Mouse (Mus musculus) kidney, adult 9 months (tissue): ENCODE results near the gene Gm3164.
"Not testable (repeated sequence)": the region's sequence is repeated elsewhere in the genome, so short reads cannot be mapped to it uniquely, and the experiment has no call there.

Experiments used
- DNase-seq: peaks from one replicate; pipeline ENCODE4 v3.0.0; 2022

The Gm3164 gene

GRCm38 (mm10) chr14:4414965-4415835 is at the start of gene Gm3164:
Gene Gm3164, plus strand, starts transcription at chr14:4415448.
- not testable (repeated sequence) for DNase-seq

GRCm38 (mm10) chr14:4368991-4369390 is 46.3 kb upstream of the Gm3164 start:
- not testable (repeated sequence) for DNase-seq

- DNase-seq, result not testable (repeated sequence)
Measured at GRCm38 (mm10) chr14:4369691-4370090, 45.6 kb upstream of the Gm3164 start.

GRCm38 (mm10) chr14:4377871-4378270 is 37.4 kb upstream of the Gm3164 start:
- not testable (repeated sequence) for DNase-seq

GRCm38 (mm10) chr14:4385606-4386005 is 29.6 kb upstream of the Gm3164 start:
- not testable (repeated sequence) for DNase-seq

- not testable (repeated sequence) for DNase-seq
Measured at GRCm38 (mm10) chr14:4392841-4393530, 22.3 kb upstream of the Gm3164 start.

GRCm38 (mm10) chr14:4397226-4397625 is 18.0 kb upstream of the Gm3164 start, which contains the start of gene Gm3159:
Gene Gm3159, plus strand, starts transcription at chr14:4397526.
- DNase-seq, result not testable (repeated sequence)

GRCm38 (mm10) chr14:4398624-4399023 is 16.6 kb upstream of the Gm3164 start:
- DNase-seq, result not testable (repeated sequence)

- DNase-seq, result not testable (repeated sequence)
Measured at GRCm38 (mm10) chr14:4400115-4400789, 15.0 kb upstream of the Gm3164 start.

- not testable (repeated sequence) for DNase-seq
Measured at GRCm38 (mm10) chr14:4401245-4401644, 14.0 kb upstream of the Gm3164 start.

- not testable (repeated sequence) for DNase-seq
Measured at GRCm38 (mm10) chr14:4403840-4404239, 11.4 kb upstream of the Gm3164 start.

GRCm38 (mm10) chr14:4409939-4410338 is 5.3 kb upstream of the Gm3164 start:
- not testable (repeated sequence) for DNase-seq

GRCm38 (mm10) chr14:4430692-4431091 is 15.4 kb downstream of the Gm3164 start, which contains the start of gene Gm3173:
Gene Gm3173, plus strand, starts transcription at chr14:4430992.
- DNase-seq, result not testable (repeated sequence)

- DNase-seq, result not testable (repeated sequence)
Measured at GRCm38 (mm10) chr14:4481445-4481844, 66.2 kb downstream of the Gm3164 start, which contains the start of gene Gm3182. Gene Gm3182, plus strand, starts transcription at chr14:4481745.
